Mouse (Mus musculus) cerebellum, adult 11-12 months (tissue): ENCODE measurements at regions not wholly inside any gene's neighbourhood (a gene's known extent, or its start where the extent isn't known, plus 50 kb on each side); places are given as distances from the start of the nearest gene placed in this dataset.
"Not testable (repeated sequence)": the region's sequence is repeated elsewhere in the genome, so short reads cannot be mapped to it uniquely, and the experiment has no call there.

Experiments used
- DNase-seq: peaks from one replicate; pipeline ENCODE4 v3.0.0; 2022

- DNase-seq = no peak
Observed at GRCm38 (mm10) chr13:31050160-31050788, 76.3 kb downstream of the Gm5447 start.

- DNase-seq = not testable (repeated sequence)
Observed at GRCm38 (mm10) chr13:31051586-31051985, 77.6 kb downstream of the Gm5447 start.

GRCm38 (mm10) chr13:31054356-31054755 is 80.4 kb downstream of the Gm5447 start:
- DNase-seq = no peak

GRCm38 (mm10) chr13:31055376-31056083 is 81.5 kb downstream of the Gm5447 start:
- no peak for DNase-seq

GRCm38 (mm10) chr13:31056154-31056871 is 82.3 kb downstream of the Gm5447 start:
- no peak for DNase-seq

GRCm38 (mm10) chr13:31060916-31061431 is 87.0 kb downstream of the Gm5447 start:
- DNase-seq = no peak

- no peak for DNase-seq
Observed at GRCm38 (mm10) chr13:31068343-31068742, 94.3 kb downstream of the Gm5447 start.

GRCm38 (mm10) chr13:31076541-31076940 is 102.5 kb downstream of the Gm5447 start:
- no peak for DNase-seq

GRCm38 (mm10) chr13:31078751-31079150 is 104.7 kb downstream of the Gm5447 start:
- no peak for DNase-seq

GRCm38 (mm10) chr13:31080215-31080614 is 106.2 kb downstream of the Gm5447 start:
- DNase-seq = no peak

- DNase-seq = peak; percentile 6
Observed at GRCm38 (mm10) chr13:31082448-31083140, 108.6 kb downstream of the Gm5447 start.

GRCm38 (mm10) chr13:31101051-31101450 is 127.0 kb downstream of the Gm5447 start:
- no peak for DNase-seq

- no peak for DNase-seq
Observed at GRCm38 (mm10) chr13:31107434-31107833, 133.4 kb downstream of the Gm5447 start.

GRCm38 (mm10) chr13:31109231-31109630 is 135.2 kb downstream of the Gm5447 start:
- no peak for DNase-seq

- no peak for DNase-seq
Observed at GRCm38 (mm10) chr13:31122689-31123088, 148.7 kb downstream of the Gm5447 start.

GRCm38 (mm10) chr13:31124547-31125216 is 150.7 kb downstream of the Gm5447 start:
- no peak for DNase-seq

- no peak for DNase-seq
Observed at GRCm38 (mm10) chr13:31132501-31132900, 158.5 kb downstream of the Gm5447 start.

- no peak for DNase-seq
Observed at GRCm38 (mm10) chr13:31139686-31140085, 165.7 kb downstream of the Gm5447 start.

GRCm38 (mm10) chr13:31147323-31147722 is 173.3 kb downstream of the Gm5447 start:
- no peak for DNase-seq

- DNase-seq = no peak
Observed at GRCm38 (mm10) chr13:31154066-31154465, 180.1 kb downstream of the Gm5447 start.

- DNase-seq = no peak
Observed at GRCm38 (mm10) chr13:31163878-31164495, 190.0 kb downstream of the Gm5447 start.

- DNase-seq = no peak
Observed at GRCm38 (mm10) chr13:31166286-31166685, 192.3 kb downstream of the Gm5447 start.
